Comparison of ENCODE assay signal across 14 mouse cellular contexts in genomic region chr9:46503321-46504132, GRCm38 (mm10).
DNase-seq lines count a peak whose midpoint lies in the region; ATAC-seq and TF ChIP-seq lines count a peak whose summit lies in the region.
"Had no signal": no experiment of that assay in that cellular context is flagged by ENCODE, and none has a peak within 500 bp of the region (broad histone marks: within the 10 kb centered on the region; RNA-seq: fewer than 3 reads in every experiment).

No protein-coding gene starts in this region.

- H3K4me1 ChIP-seq in neural tube, embryonic 11.5 days (ENCODE audit: control insufficient read depth, insufficient read depth, low read length) = peaks cover 15% of the 10 kb centered on the region
- peaks cover 3% of the 10 kb centered on the region; the same call in 1 of the 2 replicates for H3K4me1 ChIP-seq in forebrain, embryonic 11.5 days (replicated peaks; ENCODE audit: control insufficient read depth, insufficient read depth, low read length)
- H3K4me1 ChIP-seq in hindbrain, embryonic 15.5 days (replicated peaks) = peaks cover 24% of the 10 kb centered on the region
- H3K4me1 ChIP-seq in neural tube, embryonic 12.5 days = peaks cover 17% of the 10 kb centered on the region

- H3K4me2 ChIP-seq in neural tube, embryonic 11.5 days (ENCODE audit: low read depth) = no peak overlapping the region
- H3K4me2 ChIP-seq in forebrain, embryonic 11.5 days (ENCODE audit: low read depth, low read length, severe bottlenecking) = 0 out of 2 replicates have a peak overlapping the region, but pooled peaks have one; percentile 8
- H3K4me2 ChIP-seq in hindbrain, embryonic 15.5 days = peak overlapping the region; percentile 11; the same call in 1 of the 2 replicates
- peak overlapping the region; percentile 28; the same call in 1 of the 2 replicates for H3K4me2 ChIP-seq in neural tube, embryonic 12.5 days (replicated peaks)

- 55% methylated on average over 8 of the region's 8 CpGs for WGBS in neural tube, embryonic 11.5 days
- 59% methylated on average over 8 of the region's 8 CpGs for WGBS in forebrain, embryonic 11.5 days
- WGBS in hindbrain, embryonic 15.5 days = 52% methylated on average over 8 of the region's 8 CpGs
- 55% methylated on average over 8 of the region's 8 CpGs for WGBS in neural tube, embryonic 12.5 days

- no peak for ATAC-seq in neural tube, embryonic 11.5 days (ENCODE audit: insufficient read depth, low FRiP score, low TSS enrichment)
- no peak for ATAC-seq in forebrain, embryonic 11.5 days (replicated peaks; ENCODE audit: low FRiP score)
- ATAC-seq in hindbrain, embryonic 15.5 days (ENCODE audit: low FRiP score, low read depth) = peak; percentile 47; the same call in 1 of the 2 replicates
- ATAC-seq in neural tube, embryonic 12.5 days (ENCODE audit: low FRiP score, low read depth) = peak; percentile 56
- ATAC-seq: intestine, postnatal 0 days; liver, postnatal 0 days had no signal

- H3K9ac ChIP-seq in neural tube, embryonic 11.5 days (ENCODE audit: low read length) = no peak overlapping the region
- H3K9ac ChIP-seq in forebrain, embryonic 11.5 days (ENCODE audit: low read length) = no peak overlapping the region
- no peak overlapping the region for H3K9ac ChIP-seq in hindbrain, embryonic 15.5 days
- no peak overlapping the region for H3K9ac ChIP-seq in neural tube, embryonic 12.5 days
- H3K9ac ChIP-seq: liver, postnatal 0 days had no signal

- no peaks in the 10 kb centered on the region for H3K9me3 ChIP-seq in neural tube, embryonic 11.5 days (ENCODE audit: control insufficient read depth, low read length)
- H3K9me3 ChIP-seq in forebrain, embryonic 11.5 days (ENCODE audit: control insufficient read depth, low read length) = no peaks in the 10 kb centered on the region
- H3K9me3 ChIP-seq in hindbrain, embryonic 15.5 days = no peaks in the 10 kb centered on the region
- no peaks in the 10 kb centered on the region for H3K9me3 ChIP-seq in neural tube, embryonic 12.5 days

- no peaks in the 10 kb centered on the region for H3K27me3 ChIP-seq in neural tube, embryonic 11.5 days (ENCODE audit: control insufficient read depth, insufficient read depth, low read length)
- no peaks in the 10 kb centered on the region for H3K27me3 ChIP-seq in forebrain, embryonic 11.5 days (ENCODE audit: control insufficient read depth, insufficient read depth, low read length)
- H3K27me3 ChIP-seq in hindbrain, embryonic 15.5 days = no peaks in the 10 kb centered on the region
- H3K27me3 ChIP-seq in neural tube, embryonic 12.5 days (replicated peaks) = no peaks in the 10 kb centered on the region

- intact Hi-C loops in gastrocnemius, adult 2 months (cut with DNase I) = no loop called here

- no peak for TF ChIP-seq CTCF in gastrocnemius, adult 2 months (IDR thresholded peaks at IDR 0.05)

- DNase-seq in neural tube, embryonic 11.5 days (ENCODE audit: low spot score) = peak; percentile 50
- no peak for DNase-seq in neural tube, embryonic 10.5 days (ENCODE audit: extremely low spot score, low spot score)
- no peak for DNase-seq in forebrain, embryonic 11.5 days (ENCODE audit: low spot score)
- DNase-seq in lung, postnatal 4 days = no peak
- DNase-seq in gastrocnemius, adult 2 months = no peak
- no peak for DNase-seq in cerebellum, adult 11 months
- DNase-seq: cerebellum, adult 9-11 months; gastrocnemius, postnatal 10 days; heart, postnatal 14 days; kidney, postnatal 4 days; liver, postnatal 0 days had no signal

- H3K4me3 ChIP-seq in neural tube, embryonic 11.5 days (ENCODE audit: low read depth, low read length) = no peak overlapping the region
- H3K4me3 ChIP-seq in forebrain, embryonic 11.5 days (ENCODE audit: low read depth, low read length) = no peak overlapping the region
- no peak overlapping the region for H3K4me3 ChIP-seq in hindbrain, embryonic 15.5 days
- H3K4me3 ChIP-seq in neural tube, embryonic 12.5 days = no peak overlapping the region
- H3K4me3 ChIP-seq in gastrocnemius, adult 2 months = no peak overlapping the region

- no peaks in the 10 kb centered on the region for H3K36me3 ChIP-seq in neural tube, embryonic 11.5 days (ENCODE audit: control insufficient read depth, insufficient read depth, low read length)
- no peaks in the 10 kb centered on the region for H3K36me3 ChIP-seq in forebrain, embryonic 11.5 days (ENCODE audit: control insufficient read depth, insufficient read depth, low read length)
- H3K36me3 ChIP-seq in hindbrain, embryonic 15.5 days = no peaks in the 10 kb centered on the region
- H3K36me3 ChIP-seq in neural tube, embryonic 12.5 days = no peaks in the 10 kb centered on the region

- H3K27ac ChIP-seq in neural tube, embryonic 11.5 days (ENCODE audit: low read depth, low read length) = no peak overlapping the region
- no peak overlapping the region for H3K27ac ChIP-seq in forebrain, embryonic 11.5 days (ENCODE audit: low read depth, low read length)
- H3K27ac ChIP-seq in hindbrain, embryonic 15.5 days (replicated peaks) = no peak overlapping the region
- H3K27ac ChIP-seq in neural tube, embryonic 12.5 days = no peak overlapping the region
- no peak overlapping the region for H3K27ac ChIP-seq in gastrocnemius, adult 2 months

Comparison
In these comparisons a context has a peak if more than half of its experiments do, and no peak if none do; other contexts are left out.
1. ATAC-seq: peak in hindbrain, embryonic 15.5 days (single experiment) and neural tube, embryonic 12.5 days (single experiment); none in neural tube, embryonic 11.5 days (single experiment) and forebrain, embryonic 11.5 days (single experiment).